Mouse (Mus musculus): Measurements from ENCODE around the gene Mettl7b. TPM values are rescaled to one million over a fixed set of nuclear protein-coding genes. Genes with fewer than 3 reads are reported as not detected.

Mettl7b gene
- polyA plus RNA-seq, 1 experiment from 2014 or later = not detected

DNA sequence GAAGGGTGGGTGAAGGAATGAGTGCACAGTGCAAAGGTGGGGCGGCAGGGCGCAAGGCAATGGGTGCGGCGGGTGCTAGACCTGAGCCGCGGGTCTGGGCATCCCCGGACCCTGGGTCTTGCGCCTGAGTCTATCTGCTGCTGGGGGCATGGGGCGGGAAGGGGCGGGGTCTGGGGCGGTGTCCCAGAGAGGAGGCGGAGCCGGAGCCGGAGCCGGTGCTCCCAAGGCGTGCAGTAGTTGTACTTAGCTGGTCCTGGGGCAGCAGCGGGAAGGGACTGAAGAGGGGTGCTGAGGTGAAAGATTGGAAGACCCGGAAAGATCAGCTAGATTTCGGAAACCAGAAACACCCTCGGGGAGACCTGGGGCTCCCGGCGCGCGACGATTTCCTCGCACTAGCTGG lies 27.2 kb downstream of the Mettl7b start, which contains the start of gene Itga7:
Gene Itga7, plus strand, starts transcription at position 245 of the 400 bp plus-strand sequence.
- ATAC-seq (ENCODE audit: insufficient number of reproducible peaks, insufficient read depth, low FRiP score, low read depth) = peak; percentile 52; the same call in 1 of the 2 replicates
- Histone ChIP-seq H3K27ac (replicated peaks in 1 of 2; ENCODE audit: control insufficient read depth in 1 of 2, insufficient read depth in 1 of 2, low read depth in 2 of 2, low read length in 2 of 2) (no peak within 1 kb of the TSS), H3K4me2 (ENCODE audit: low read length) (peak within 1 kb of the TSS; percentile 89), H3K9me3 (ENCODE audit: control insufficient read depth, low read length) (no peaks in the 10 kb centered on the region), H3K27me3 (ENCODE audit: control insufficient read depth, insufficient read depth, low read length) (peaks cover 33% of the 10 kb centered on the region), H3K4me1 (ENCODE audit: control insufficient read depth in 2 of 2, insufficient read depth in 2 of 2, low read length in 2 of 2) (peaks cover 21 to 41% of the 10 kb centered on the region in 2 experiments), H3K36me3 (ENCODE audit: control insufficient read depth, insufficient read depth, low read length) (no peaks in the 10 kb centered on the region), H3K9ac (ENCODE audit: low read length) (peak within 1 kb of the TSS; percentile 54), H3K4me3 (ENCODE audit: control insufficient read depth in 1 of 2, insufficient read depth in 1 of 2, low read depth in 1 of 2, low read length in 2 of 2) (peak within 1 kb of the TSS; percentile 44 to 50)
- 1% methylated on average over 26 of the region's 26 CpGs for WGBS

DNA sequence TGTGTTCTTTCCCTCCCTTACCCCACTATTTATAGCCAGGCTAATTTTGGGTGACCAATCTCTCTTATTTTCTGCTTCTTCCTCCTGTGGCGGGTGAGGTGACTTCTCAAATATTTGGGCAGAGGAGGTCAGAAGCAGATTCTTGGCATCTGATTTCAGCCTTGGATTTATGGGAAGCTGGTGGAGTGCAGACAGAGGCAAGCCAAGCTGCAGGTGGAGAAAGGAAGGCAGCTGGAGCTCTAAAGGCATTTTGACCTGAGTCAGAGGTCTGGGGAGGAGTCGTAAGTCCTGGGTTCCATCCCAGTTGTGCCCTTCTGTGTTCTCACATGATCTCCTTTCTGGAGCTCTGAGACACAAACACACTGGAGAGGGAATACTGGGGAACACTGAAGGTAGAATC lies 29.3 kb downstream of the Mettl7b start:
- 23% methylated on average over 2 of the region's 2 CpGs for WGBS
- Histone ChIP-seq H3K4me2 (ENCODE audit: low read length) (peak overlapping the region; percentile 7; the same call in 1 of the 2 replicates), H3K27me3 (ENCODE audit: control insufficient read depth, insufficient read depth, low read length) (peaks cover 33% of the 10 kb centered on the region), H3K9me3 (ENCODE audit: control insufficient read depth, low read length) (no peaks in the 10 kb centered on the region), H3K9ac (ENCODE audit: low read length) (no peak overlapping the region), H3K36me3 (ENCODE audit: control insufficient read depth, insufficient read depth, low read length) (no peaks in the 10 kb centered on the region), H3K4me3 (ENCODE audit: control insufficient read depth in 1 of 2, insufficient read depth in 1 of 2, low read depth in 1 of 2, low read length in 2 of 2) (no peak overlapping the region), H3K27ac (replicated peaks in 1 of 2; ENCODE audit: control insufficient read depth in 1 of 2, insufficient read depth in 1 of 2, low read depth in 2 of 2, low read length in 2 of 2) (0 out of 4 replicates have a peak overlapping the region, but pooled peaks of 1 of the 2 experiments have one; percentile 4), H3K4me1 (ENCODE audit: control insufficient read depth in 2 of 2, insufficient read depth in 2 of 2, low read length in 2 of 2) (peaks cover 21 to 41% of the 10 kb centered on the region in 2 experiments)
- ATAC-seq (ENCODE audit: insufficient number of reproducible peaks, insufficient read depth, low FRiP score, low read depth) = no peak

DNA sequence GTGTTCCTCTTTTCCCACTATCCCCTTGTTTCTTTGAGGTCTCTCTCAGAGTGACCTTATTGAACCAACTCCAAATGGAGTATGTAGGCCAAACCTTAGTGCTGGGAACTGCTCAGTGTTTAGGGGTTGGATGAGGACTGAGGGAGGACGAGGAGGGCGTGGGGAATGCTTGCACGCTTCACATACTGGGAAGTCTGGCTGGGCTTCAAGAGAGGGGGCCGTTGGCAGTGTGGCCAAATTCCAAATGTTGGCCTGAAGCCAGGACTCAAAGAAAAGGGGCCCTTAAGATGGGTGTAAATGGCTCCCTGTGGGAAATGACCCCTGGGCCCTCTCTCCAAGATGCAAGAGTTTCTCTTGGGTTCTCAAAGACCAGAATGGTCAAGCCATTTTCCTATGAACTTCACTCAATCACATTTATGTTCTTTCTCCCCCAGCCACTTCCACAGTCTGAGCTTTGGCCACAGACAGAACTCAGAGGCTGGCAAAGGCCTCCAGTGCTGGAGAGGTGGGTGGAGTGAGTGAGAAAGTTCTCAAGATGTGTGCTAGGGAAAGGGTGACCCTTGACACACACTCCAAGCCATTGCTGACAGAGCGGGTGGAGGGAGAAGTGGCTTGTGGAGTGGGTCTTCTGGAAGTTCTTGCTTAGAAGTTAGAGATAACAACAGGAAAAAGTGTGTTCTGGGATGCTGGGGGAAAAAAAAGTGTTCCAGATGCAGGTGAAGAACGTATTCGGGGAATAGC lies 31.0 kb downstream of the Mettl7b start:
- Histone ChIP-seq H3K4me3 (ENCODE audit: control insufficient read depth in 1 of 2, insufficient read depth in 1 of 2, low read depth in 1 of 2, low read length in 2 of 2) (no peak overlapping the region), H3K9me3 (ENCODE audit: control insufficient read depth, low read length) (no peaks in the 10 kb centered on the region), H3K27ac (replicated peaks in 1 of 2; ENCODE audit: control insufficient read depth in 1 of 2, insufficient read depth in 1 of 2, low read depth in 2 of 2, low read length in 2 of 2) (no peak overlapping the region), H3K4me2 (ENCODE audit: low read length) (no peak overlapping the region), H3K4me1 (ENCODE audit: control insufficient read depth in 2 of 2, insufficient read depth in 2 of 2, low read length in 2 of 2) (peaks cover 21 to 39% of the 10 kb centered on the region in 2 experiments), H3K27me3 (ENCODE audit: control insufficient read depth, insufficient read depth, low read length) (peaks cover 22% of the 10 kb centered on the region), H3K36me3 (ENCODE audit: control insufficient read depth, insufficient read depth, low read length) (no peaks in the 10 kb centered on the region), H3K9ac (ENCODE audit: low read length) (no peak overlapping the region)
- 49% methylated on average over 7 of the region's 7 CpGs for WGBS
- ATAC-seq (ENCODE audit: insufficient number of reproducible peaks, insufficient read depth, low FRiP score, low read depth) = no peak

DNA sequence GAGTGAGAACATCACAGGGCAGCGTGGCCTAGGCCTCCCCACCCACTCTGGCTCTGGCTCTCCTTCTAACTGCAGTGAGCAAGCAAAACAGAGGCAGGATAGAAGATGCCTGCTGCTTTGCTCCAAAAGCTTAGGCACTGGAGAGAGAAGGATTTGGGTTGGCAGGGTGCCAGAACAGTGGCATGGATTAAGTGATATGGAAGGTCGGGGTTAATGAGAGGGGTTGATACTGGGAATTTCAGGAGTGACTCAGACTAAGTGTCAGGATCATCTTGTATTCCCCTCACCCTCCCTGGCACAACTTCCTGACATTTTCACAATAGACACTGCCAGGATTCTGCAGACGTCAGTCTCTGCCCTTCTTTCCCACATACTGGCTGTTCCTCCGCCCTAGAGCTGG lies 32.4 kb downstream of the Mettl7b start:
- H3K4me3 ChIP-seq (ENCODE audit: control insufficient read depth in 1 of 2, insufficient read depth in 1 of 2, low read depth in 1 of 2, low read length in 2 of 2) = no peak overlapping the region
- no peak for ATAC-seq (ENCODE audit: insufficient number of reproducible peaks, insufficient read depth, low FRiP score, low read depth)

DNA sequence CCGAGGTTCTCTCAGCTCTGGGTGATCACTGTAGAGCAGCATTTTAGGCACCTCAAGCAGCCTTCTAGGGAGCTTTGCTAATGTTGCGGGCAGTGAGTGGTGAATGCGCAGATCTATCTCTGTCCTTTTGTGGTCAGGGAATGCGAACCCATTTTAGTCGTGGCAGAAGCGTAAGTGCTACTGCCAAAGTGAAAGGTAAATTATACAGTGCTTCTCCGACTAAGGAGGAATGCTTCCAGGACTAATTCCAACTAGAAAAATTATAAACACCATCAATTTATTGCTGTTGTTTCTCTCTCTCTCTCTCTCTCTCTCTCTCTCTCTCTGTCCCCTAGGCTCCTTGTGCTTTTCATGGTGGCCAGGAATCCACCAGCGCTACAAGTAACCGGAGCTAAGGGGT lies 36.9 kb downstream of the Mettl7b start, which contains the start of gene Bloc1s1:
Gene Bloc1s1, minus strand, starts transcription at position 101 of the 400 bp plus-strand sequence.
- Histone ChIP-seq H3K9me3 (ENCODE audit: control insufficient read depth, low read length) (no peaks in the 10 kb centered on the region), H3K27me3 (ENCODE audit: control insufficient read depth, insufficient read depth, low read length) (no peaks in the 10 kb centered on the region), H3K4me3 (ENCODE audit: control insufficient read depth in 1 of 2, insufficient read depth in 1 of 2, low read depth in 1 of 2, low read length in 2 of 2) (peak within 1 kb of the TSS; percentile 83 to 93), H3K27ac (replicated peaks in 1 of 2; ENCODE audit: control insufficient read depth in 1 of 2, insufficient read depth in 1 of 2, low read depth in 2 of 2, low read length in 2 of 2) (peak within 1 kb of the TSS; percentile 93 to 94), H3K36me3 (ENCODE audit: control insufficient read depth, insufficient read depth, low read length) (0 out of 2 replicates have a peak, but pooled peaks cover 5% of the 10 kb centered on the region), H3K4me1 (ENCODE audit: control insufficient read depth in 2 of 2, insufficient read depth in 2 of 2, low read length in 2 of 2) (peaks cover 18 to 32% of the 10 kb centered on the region in 2 experiments), H3K4me2 (ENCODE audit: low read length) (peak within 1 kb of the TSS; percentile 85), H3K9ac (ENCODE audit: low read length) (peak within 1 kb of the TSS; percentile 86)
- no peak for ATAC-seq (ENCODE audit: insufficient number of reproducible peaks, insufficient read depth, low FRiP score, low read depth)
- 56% methylated on average over 9 of the region's 9 CpGs for WGBS

More for the DNA sequence above, 32.4 kb downstream of the Mettl7b start:
- Histone ChIP-seq H3K27me3 (ENCODE audit: control insufficient read depth, insufficient read depth, low read length) (peaks cover 9% of the 10 kb centered on the region), H3K9ac (ENCODE audit: low read length) (no peak overlapping the region), H3K4me2 (ENCODE audit: low read length) (no peak overlapping the region), H3K27ac (replicated peaks in 1 of 2; ENCODE audit: control insufficient read depth in 1 of 2, insufficient read depth in 1 of 2, low read depth in 2 of 2, low read length in 2 of 2) (no peak overlapping the region), H3K36me3 (ENCODE audit: control insufficient read depth, insufficient read depth, low read length) (no peaks in the 10 kb centered on the region), H3K4me1 (ENCODE audit: control insufficient read depth in 2 of 2, insufficient read depth in 2 of 2, low read length in 2 of 2) (peaks cover 17 to 35% of the 10 kb centered on the region in 2 experiments), H3K9me3 (ENCODE audit: control insufficient read depth, low read length) (no peaks in the 10 kb centered on the region)
- 31% methylated on average over 4 of the region's 4 CpGs for WGBS

DNA sequence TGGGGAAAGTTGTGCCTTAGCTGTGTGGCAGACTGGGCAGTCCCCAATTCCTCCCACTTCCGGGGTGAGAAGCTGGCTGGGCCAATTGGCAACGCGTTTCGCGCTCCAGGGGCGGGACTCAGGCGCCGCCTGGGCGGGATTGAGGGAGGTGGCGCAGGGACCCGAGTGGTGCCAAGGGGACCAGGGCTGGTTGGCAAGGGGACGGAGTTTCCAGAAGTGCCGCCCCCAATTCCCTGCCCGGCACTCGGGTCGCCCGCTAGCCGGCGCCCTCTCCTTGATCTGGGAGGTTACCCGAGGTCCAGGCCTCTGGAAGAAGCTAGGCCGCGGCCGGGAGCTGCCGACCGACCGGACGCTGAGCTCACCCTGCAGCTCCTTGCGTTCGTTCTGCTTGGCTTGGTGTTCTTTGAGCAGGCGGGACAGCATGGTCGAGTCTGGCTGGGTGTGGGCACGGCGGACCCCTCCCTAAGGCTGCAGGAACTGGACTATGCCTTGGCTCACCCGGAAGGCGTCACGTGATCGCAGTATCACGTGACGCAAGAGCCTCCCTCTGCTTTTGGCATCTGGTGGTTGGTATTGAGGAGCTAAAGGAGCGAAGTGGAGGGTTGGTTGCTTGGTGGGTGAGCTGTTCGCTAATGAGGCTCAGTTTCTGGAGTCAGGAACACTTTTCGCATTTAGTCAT lies 37.6 kb downstream of the Mettl7b start:
- no peaks in the 10 kb centered on the region for H3K9me3 ChIP-seq (ENCODE audit: control insufficient read depth, low read length)
- H3K27ac ChIP-seq (replicated peaks in 1 of 2; ENCODE audit: control insufficient read depth in 1 of 2, insufficient read depth in 1 of 2, low read depth in 2 of 2, low read length in 2 of 2) = peak overlapping the region; percentile 93 to 94
- no peaks in the 10 kb centered on the region for H3K27me3 ChIP-seq (ENCODE audit: control insufficient read depth, insufficient read depth, low read length)
- peak overlapping the region; percentile 85 for H3K4me2 ChIP-seq (ENCODE audit: low read length)
- H3K4me3 ChIP-seq (ENCODE audit: control insufficient read depth in 1 of 2, insufficient read depth in 1 of 2, low read depth in 1 of 2, low read length in 2 of 2) = peak overlapping the region; percentile 83 to 93
- ATAC-seq (ENCODE audit: insufficient number of reproducible peaks, insufficient read depth, low FRiP score, low read depth) = peak; percentile 91
- peaks cover 18 to 36% of the 10 kb centered on the region in 2 experiments for H3K4me1 ChIP-seq (ENCODE audit: control insufficient read depth in 2 of 2, insufficient read depth in 2 of 2, low read length in 2 of 2)
- H3K9ac ChIP-seq (ENCODE audit: low read length) = peak overlapping the region; percentile 86
- H3K36me3 ChIP-seq (ENCODE audit: control insufficient read depth, insufficient read depth, low read length) = peaks cover 8% of the 10 kb centered on the region
- WGBS = under 1% methylated on average over 41 of the region's 42 CpGs

DNA sequence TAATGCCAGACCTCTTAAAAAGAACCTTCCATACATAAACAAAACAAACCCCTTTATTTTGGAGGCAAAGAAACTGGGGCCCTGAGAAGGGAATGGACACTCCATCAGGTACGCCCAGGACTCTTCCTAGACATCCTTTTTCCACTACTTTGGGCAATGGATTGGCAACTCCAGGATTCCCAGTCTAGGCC lies 38.1 kb downstream of the Mettl7b start, which contains the start of gene Rdh5:
Gene Rdh5, minus strand, starts transcription at position 67 of the 191 bp plus-strand sequence.
- H3K4me1 ChIP-seq (ENCODE audit: control insufficient read depth in 2 of 2, insufficient read depth in 2 of 2, low read length in 2 of 2) = peaks cover 18 to 37% of the 10 kb centered on the region in 2 experiments
- peak within 1 kb of the TSS; percentile 83 to 93 for H3K4me3 ChIP-seq (ENCODE audit: control insufficient read depth in 1 of 2, insufficient read depth in 1 of 2, low read depth in 1 of 2, low read length in 2 of 2)
- H3K27me3 ChIP-seq (ENCODE audit: control insufficient read depth, insufficient read depth, low read length) = no peaks in the 10 kb centered on the region
- ATAC-seq (ENCODE audit: insufficient number of reproducible peaks, insufficient read depth, low FRiP score, low read depth) = no peak
- peaks cover 12% of the 10 kb centered on the region for H3K36me3 ChIP-seq (ENCODE audit: control insufficient read depth, insufficient read depth, low read length)
- peak within 1 kb of the TSS; percentile 93 to 94 for H3K27ac ChIP-seq (replicated peaks in 1 of 2; ENCODE audit: control insufficient read depth in 1 of 2, insufficient read depth in 1 of 2, low read depth in 2 of 2, low read length in 2 of 2)
- 13% methylated on average over 1 of the region's 1 CpGs for WGBS
- H3K9me3 ChIP-seq (ENCODE audit: control insufficient read depth, low read length) = no peaks in the 10 kb centered on the region
- H3K4me2 ChIP-seq (ENCODE audit: low read length) = peak within 1 kb of the TSS; percentile 85
- peak within 1 kb of the TSS; percentile 86 for H3K9ac ChIP-seq (ENCODE audit: low read length)

Data from heart, embryonic 14.5 days (tissue).